Mouse (Mus musculus) forebrain, embryonic 16.5 days (tissue): ENCODE data around the gene Pam. TPM values are rescaled to one million over a fixed set of nuclear protein-coding genes. Genes with fewer than 3 reads are reported as not detected.

ENCODE experiments used
- ATAC-seq: fragments of 200-750 bp; cut with Nextera tagmentation; 2 replicates; pipeline ENCODE4 v1.8.0; 2017; ENCODE audit warnings: mild to moderate bottlenecking, moderate library complexity
- H3K27ac ChIP-seq: fragments of 300-500 bp; sonication (generic); 2 replicates; pipeline ENCODE4 v1.5.1; 2014; ENCODE audit warnings: low read length, control low read depth
- H3K27me3 ChIP-seq: fragments of 300-500 bp; sonication (generic); replicated peaks from 2 replicates; pipeline ENCODE4 v1.6.1; 2014; ENCODE audit warnings: low read length; ENCODE audit not compliant: control insufficient read depth, insufficient read depth
- H3K36me3 ChIP-seq: fragments of 300-500 bp; sonication (generic); 2 replicates; pipeline ENCODE4 v1.6.1; 2014; ENCODE audit not compliant: control insufficient read depth, insufficient read depth
- H3K4me1 ChIP-seq: fragments of 300-500 bp; sonication (generic); replicated peaks from 2 replicates; pipeline ENCODE4 v1.6.1; 2014; ENCODE audit warnings: low read length; ENCODE audit not compliant: control insufficient read depth, insufficient read depth
- H3K4me2 ChIP-seq: fragments of 300-500 bp; sonication (generic); 2 replicates; pipeline ENCODE4 v1.6.1; 2014; ENCODE audit warnings: mild to moderate bottlenecking, low read length, control low read depth
- H3K4me3 ChIP-seq: fragments of 300-500 bp; sonication (generic); replicated peaks from 2 replicates; pipeline ENCODE4 v1.5.1; 2014; ENCODE audit warnings: mild to moderate bottlenecking, low read length, control low read depth
- H3K9ac ChIP-seq: fragments of 300-500 bp; sonication (generic); replicated peaks from 2 replicates; pipeline ENCODE4 v1.6.1; 2014; ENCODE audit warnings: low read depth, low read length, control low read depth
- H3K9me3 ChIP-seq: fragments of 300-500 bp; sonication (generic); 2 replicates; pipeline ENCODE4 v1.6.1; 2016; ENCODE audit warnings: low read length; ENCODE audit not compliant: control insufficient read depth
- WGBS: fragments of 180-500 bp; shearing (Covaris S2); extraction: QIAGEN DNeasy Blood & Tissue Kit; methylation state at CpG from one replicate; pipeline ENCODE4 v1.1.7; 2014; 5-methylcytosine and 5-hydroxymethylcytosine counted together
- polyA plus RNA-seq: library from polyadenylated mRNA; unstranded; fragments of >200 nt; fragmentation: Nextera tagmentation; extraction: Ambion mirVana; gene quantifications from 2 replicates; pipeline ENCODE4 v1.2.1, GENCODE M21; 2015

Pam gene
- polyA plus RNA-seq, 1 experiment from 2014 or later = 45.1 TPM

GRCm38 (mm10) chr1:97900559-97901153 is 194.8 kb downstream of the Pam start:
- Histone ChIP-seq H3K27ac (no peak overlapping the region), H3K9ac (no peak overlapping the region), H3K36me3 (no peaks in the 10 kb centered on the region), H3K27me3 (no peaks in the 10 kb centered on the region), H3K4me3 (no peak overlapping the region), H3K4me1 (no peaks in the 10 kb centered on the region), H3K9me3 (no peaks in the 10 kb centered on the region), H3K4me2 (no peak overlapping the region)
- WGBS = 42% methylated on average over 7 of the region's 7 CpGs
- ATAC-seq = peak; percentile 43; the same call in 1 of the 2 replicates

- Histone ChIP-seq H3K9ac (no peak overlapping the region), H3K4me3 (no peak overlapping the region), H3K4me1 (no peaks in the 10 kb centered on the region), H3K4me2 (no peak overlapping the region), H3K9me3 (no peaks in the 10 kb centered on the region), H3K27me3 (no peaks in the 10 kb centered on the region), H3K27ac (no peak overlapping the region), H3K36me3 (0 out of 2 replicates have a peak, but pooled peaks cover 4% of the 10 kb centered on the region)
- 76% methylated on average over 9 of the region's 9 CpGs for WGBS
- ATAC-seq = peak; percentile 33; the same call in 1 of the 2 replicates
These were observed 207.9 kb downstream of the Pam start for GRCm38 (mm10) chr1:97887511-97887910.

GRCm38 (mm10) chr1:97883498-97883897 is 211.9 kb downstream of the Pam start:
- Histone ChIP-seq H3K27ac (no peak overlapping the region), H3K9ac (no peak overlapping the region), H3K9me3 (no peaks in the 10 kb centered on the region), H3K4me3 (no peak overlapping the region), H3K4me1 (no peaks in the 10 kb centered on the region), H3K27me3 (no peaks in the 10 kb centered on the region), H3K36me3 (0 out of 2 replicates have a peak, but pooled peaks cover 4% of the 10 kb centered on the region), H3K4me2 (no peak overlapping the region)
- no peak for ATAC-seq
- 81% methylated on average over 7 of the region's 7 CpGs for WGBS

GRCm38 (mm10) chr1:97877037-97877436 is 218.4 kb downstream of the Pam start:
- H3K36me3 ChIP-seq = no peaks in the 10 kb centered on the region; the same call in 1 of the 2 replicates
- no peak overlapping the region for H3K4me3 ChIP-seq
- no peaks in the 10 kb centered on the region for H3K4me1 ChIP-seq
- H3K9ac ChIP-seq = no peak overlapping the region
- no peak overlapping the region for H3K4me2 ChIP-seq
- H3K27me3 ChIP-seq = no peaks in the 10 kb centered on the region
- no peak for ATAC-seq
- no peak overlapping the region for H3K27ac ChIP-seq
- no peaks in the 10 kb centered on the region for H3K9me3 ChIP-seq

GRCm38 (mm10) chr1:97873490-97874054 is 221.9 kb downstream of the Pam start:
- Histone ChIP-seq H3K4me3 (no peak overlapping the region), H3K27me3 (no peaks in the 10 kb centered on the region), H3K9me3 (no peaks in the 10 kb centered on the region), H3K27ac (no peak overlapping the region), H3K36me3 (no peaks in the 10 kb centered on the region; the same call in 1 of the 2 replicates), H3K9ac (no peak overlapping the region), H3K4me1 (no peaks in the 10 kb centered on the region), H3K4me2 (no peak overlapping the region)
- ATAC-seq = no peak
- WGBS = 96% methylated on average over 2 of the region's 2 CpGs

GRCm38 (mm10) chr1:97872493-97872892 is 223.0 kb downstream of the Pam start:
- no peaks in the 10 kb centered on the region for H3K9me3 ChIP-seq
- H3K36me3 ChIP-seq = no peaks in the 10 kb centered on the region; the same call in 1 of the 2 replicates
- 59% methylated on average over 5 of the region's 5 CpGs for WGBS
- no peak overlapping the region for H3K9ac ChIP-seq
- no peak overlapping the region for H3K27ac ChIP-seq
- H3K4me3 ChIP-seq = no peak overlapping the region
- ATAC-seq = 0 out of 2 replicates have a peak, but pooled peaks have one; percentile 47
- H3K4me1 ChIP-seq = no peaks in the 10 kb centered on the region
- H3K27me3 ChIP-seq = no peaks in the 10 kb centered on the region
- H3K4me2 ChIP-seq = no peak overlapping the region

GRCm38 (mm10) chr1:97872072-97872471 is 223.4 kb downstream of the Pam start:
- no peaks in the 10 kb centered on the region for H3K9me3 ChIP-seq
- no peak overlapping the region for H3K27ac ChIP-seq
- no peak overlapping the region for H3K4me3 ChIP-seq
- 69% methylated on average over 2 of the region's 2 CpGs for WGBS
- H3K27me3 ChIP-seq = no peaks in the 10 kb centered on the region
- H3K36me3 ChIP-seq = no peaks in the 10 kb centered on the region; the same call in 1 of the 2 replicates
- no peaks in the 10 kb centered on the region for H3K4me1 ChIP-seq
- no peak overlapping the region for H3K4me2 ChIP-seq
- no peak overlapping the region for H3K9ac ChIP-seq
- no peak for ATAC-seq

- peaks cover 17% of the 10 kb centered on the region for H3K4me1 ChIP-seq
- no peak for ATAC-seq
- no peak overlapping the region for H3K4me2 ChIP-seq
- 0 out of 2 replicates have a peak, but pooled peaks cover 2% of the 10 kb centered on the region for H3K36me3 ChIP-seq
- no peak overlapping the region for H3K27ac ChIP-seq
- no peak overlapping the region for H3K9ac ChIP-seq
- no peak overlapping the region for H3K4me3 ChIP-seq
- 95% methylated on average over 7 of the region's 7 CpGs for WGBS
- H3K27me3 ChIP-seq = no peaks in the 10 kb centered on the region
- H3K9me3 ChIP-seq = no peaks in the 10 kb centered on the region
These were observed 231.3 kb downstream of the Pam start for GRCm38 (mm10) chr1:97864135-97864534.

GRCm38 (mm10) chr1:97863140-97863539 is 232.3 kb downstream of the Pam start:
- WGBS = 7% methylated on average over 9 of the region's 9 CpGs

More at GRCm38 (mm10) chr1:97863140-97863539, 232.3 kb downstream of the Pam start:
- Histone ChIP-seq H3K9ac (no peak overlapping the region), H3K27ac (peak overlapping the region; percentile 77), H3K27me3 (no peaks in the 10 kb centered on the region), H3K4me3 (no peak overlapping the region), H3K9me3 (no peaks in the 10 kb centered on the region), H3K4me2 (peak overlapping the region; percentile 22; the same call in 1 of the 2 replicates), H3K36me3 (0 out of 2 replicates have a peak, but pooled peaks cover 2% of the 10 kb centered on the region), H3K4me1 (peaks cover 17% of the 10 kb centered on the region)
- ATAC-seq = peak; percentile 94
